Mouse (Mus musculus) midbrain, embryonic 13.5 days (tissue): Measurements from ENCODE around the gene Smarcc1. TPM values are rescaled to one million over a fixed set of nuclear protein-coding genes. Genes with fewer than 3 reads are reported as not detected.

Experiments used
- ATAC-seq: fragments of 200-750 bp; cut with Nextera tagmentation; 2 replicates; pipeline ENCODE4 v1.8.0; 2017; ENCODE audit warnings: mild to moderate bottlenecking, moderate TSS enrichment, moderate library complexity
- H3K27ac ChIP-seq: fragments of 300-500 bp; sonication (generic); 2 replicates; pipeline ENCODE4 v1.5.1; 2015; ENCODE audit warnings: inconsistent platforms, mild to moderate bottlenecking, moderate library complexity
- H3K27me3 ChIP-seq: fragments of 300-500 bp; sonication (generic); 2 replicates; pipeline ENCODE4 v1.6.1; 2015; ENCODE audit warnings: mild to moderate bottlenecking, inconsistent platforms
- H3K36me3 ChIP-seq: fragments of 300-500 bp; sonication (generic); 2 replicates; pipeline ENCODE4 v1.6.1; 2015; ENCODE audit warnings: mild to moderate bottlenecking, inconsistent platforms
- H3K4me1 ChIP-seq: fragments of 300-500 bp; sonication (generic); replicated peaks from 2 replicates; pipeline ENCODE4 v1.6.1; 2015; ENCODE audit warnings: inconsistent platforms
- H3K4me2 ChIP-seq: fragments of 300-500 bp; sonication (generic); replicated peaks from 2 replicates; pipeline ENCODE4 v1.6.1; 2015; ENCODE audit warnings: moderate library complexity, mild to moderate bottlenecking, inconsistent platforms
- H3K4me3 ChIP-seq: fragments of 300-500 bp; sonication (generic); replicated peaks from 2 replicates; pipeline ENCODE4 v1.5.1; 2015; ENCODE audit warnings: mild to moderate bottlenecking, inconsistent platforms
- H3K9ac ChIP-seq: fragments of 300-500 bp; sonication (generic); replicated peaks from 2 replicates; pipeline ENCODE4 v1.6.1; 2015; ENCODE audit warnings: mild to moderate bottlenecking, inconsistent platforms
- H3K9me3 ChIP-seq: fragments of 300-500 bp; sonication (generic); 2 replicates; pipeline ENCODE4 v1.6.1; 2016; ENCODE audit warnings: mild to moderate bottlenecking, inconsistent platforms
- WGBS: fragments of 180-500 bp; shearing (Covaris S2); methylation state at CpG from one replicate; pipeline ENCODE4 v1.1.7; 2015; 5-methylcytosine and 5-hydroxymethylcytosine counted together
- polyA plus RNA-seq: library from polyadenylated mRNA; unstranded; fragments of >200 nt; fragmentation: Nextera tagmentation; extraction: Ambion mirVana; gene quantifications from 2 replicates; pipeline ENCODE4 v1.2.1, GENCODE M21; 2015

Smarcc1 gene
- polyA plus RNA-seq, 1 experiment from 2014 or later, result 167 TPM

- Histone ChIP-seq H3K4me2 (no peak overlapping the region), H3K9me3 (no peaks in the 10 kb centered on the region), H3K4me3 (no peak overlapping the region), H3K9ac (no peak overlapping the region), H3K27me3 (no peaks in the 10 kb centered on the region), H3K4me1 (peaks cover 16% of the 10 kb centered on the region), H3K36me3 (peaks cover 79% of the 10 kb centered on the region), H3K27ac (no peak overlapping the region)
- ATAC-seq, result no peak
- 83% methylated on average over 3 of the region's 3 CpGs for WGBS
Measured at GRCm38 (mm10) chr9:110208967-110209366, 91.5 kb downstream of the Smarcc1 start.

- no peak overlapping the region for H3K4me2 ChIP-seq
- no peaks in the 10 kb centered on the region for H3K4me1 ChIP-seq
- no peak overlapping the region for H3K9ac ChIP-seq
- no peaks in the 10 kb centered on the region for H3K27me3 ChIP-seq
- WGBS, result 96% methylated on average over 4 of the region's 4 CpGs
- no peaks in the 10 kb centered on the region for H3K9me3 ChIP-seq
- H3K36me3 ChIP-seq, result peaks cover 74% of the 10 kb centered on the region
- H3K27ac ChIP-seq, result no peak overlapping the region
- no peak overlapping the region for H3K4me3 ChIP-seq
- ATAC-seq, result no peak
Measured at GRCm38 (mm10) chr9:110224273-110224672, 106.8 kb downstream of the Smarcc1 start.

GRCm38 (mm10) chr9:110226191-110226590, 108.7 kb downstream of the Smarcc1 start:
- 96% methylated on average over 4 of the region's 4 CpGs for WGBS
- no peak for ATAC-seq
- H3K4me1 ChIP-seq, result no peaks in the 10 kb centered on the region
- H3K4me2 ChIP-seq, result no peak overlapping the region
- H3K27me3 ChIP-seq, result no peaks in the 10 kb centered on the region
- peaks cover 80% of the 10 kb centered on the region for H3K36me3 ChIP-seq
- H3K27ac ChIP-seq, result no peak overlapping the region
- H3K9ac ChIP-seq, result no peak overlapping the region
- H3K9me3 ChIP-seq, result no peaks in the 10 kb centered on the region
- H3K4me3 ChIP-seq, result no peak overlapping the region

GRCm38 (mm10) chr9:110228671-110229070, 111.2 kb downstream of the Smarcc1 start:
- no peak for ATAC-seq
- H3K36me3 ChIP-seq, result peaks cover 83% of the 10 kb centered on the region
- no peaks in the 10 kb centered on the region for H3K27me3 ChIP-seq
- H3K27ac ChIP-seq, result no peak overlapping the region
- H3K9me3 ChIP-seq, result no peaks in the 10 kb centered on the region
- no peak overlapping the region for H3K9ac ChIP-seq
- no peak overlapping the region for H3K4me3 ChIP-seq
- H3K4me1 ChIP-seq, result no peaks in the 10 kb centered on the region
- no peak overlapping the region for H3K4me2 ChIP-seq
- WGBS, result 93% methylated on average over 6 of the region's 6 CpGs

GRCm38 (mm10) chr9:110229112-110229511, 111.6 kb downstream of the Smarcc1 start:
- no peak overlapping the region for H3K9ac ChIP-seq
- no peak for ATAC-seq
- H3K27me3 ChIP-seq, result no peaks in the 10 kb centered on the region
- WGBS, result 100% methylated on average over 1 of the region's 1 CpGs
- peaks cover 83% of the 10 kb centered on the region for H3K36me3 ChIP-seq
- H3K4me1 ChIP-seq, result no peaks in the 10 kb centered on the region
- H3K4me2 ChIP-seq, result no peak overlapping the region
- 0 out of 2 replicates have a peak overlapping the region, but pooled peaks have one; percentile 7 for H3K27ac ChIP-seq
- H3K4me3 ChIP-seq, result no peak overlapping the region
- H3K9me3 ChIP-seq, result no peaks in the 10 kb centered on the region

GRCm38 (mm10) chr9:110229566-110230248, 112.2 kb downstream of the Smarcc1 start:
- no peaks in the 10 kb centered on the region for H3K9me3 ChIP-seq
- H3K27me3 ChIP-seq, result no peaks in the 10 kb centered on the region
- no peak overlapping the region for H3K4me2 ChIP-seq
- no peak overlapping the region for H3K9ac ChIP-seq
- H3K27ac ChIP-seq, result peak overlapping the region; percentile 19; the same call in 1 of the 2 replicates
- H3K4me3 ChIP-seq, result no peak overlapping the region
- WGBS, result 83% methylated on average over 10 of the region's 10 CpGs
- ATAC-seq, result no peak
- H3K4me1 ChIP-seq, result no peaks in the 10 kb centered on the region
- H3K36me3 ChIP-seq, result peaks cover 84% of the 10 kb centered on the region

GRCm38 (mm10) chr9:110230395-110231071, 113.0 kb downstream of the Smarcc1 start:
- ATAC-seq, result no peak
- H3K27ac ChIP-seq, result no peak overlapping the region
- H3K4me3 ChIP-seq, result no peak overlapping the region
- no peaks in the 10 kb centered on the region for H3K9me3 ChIP-seq
- no peak overlapping the region for H3K4me2 ChIP-seq
- no peaks in the 10 kb centered on the region for H3K4me1 ChIP-seq
- 90% methylated on average over 16 of the region's 16 CpGs for whole genome bisulfite sequencing
- no peak overlapping the region for H3K9ac ChIP-seq
- H3K36me3 ChIP-seq, result peaks cover 86% of the 10 kb centered on the region
- H3K27me3 ChIP-seq, result no peaks in the 10 kb centered on the region

GRCm38 (mm10) chr9:110234962-110235361, 117.5 kb downstream of the Smarcc1 start:
- H3K9ac ChIP-seq, result no peak overlapping the region
- H3K4me3 ChIP-seq, result no peak overlapping the region
- WGBS, result 94% methylated on average over 6 of the region's 6 CpGs
- no peak overlapping the region for H3K4me2 ChIP-seq
- H3K27me3 ChIP-seq, result no peaks in the 10 kb centered on the region
- H3K4me1 ChIP-seq, result no peaks in the 10 kb centered on the region
- ATAC-seq, result no peak
- H3K27ac ChIP-seq, result no peak overlapping the region
- H3K36me3 ChIP-seq, result peaks cover 89% of the 10 kb centered on the region
- H3K9me3 ChIP-seq, result no peaks in the 10 kb centered on the region

GRCm38 (mm10) chr9:110243221-110243833, 125.8 kb downstream of the Smarcc1 start, which contains the start of gene Cspg5:
Gene Cspg5 (plus strand): TSS chr9:110243783.
- ATAC-seq, result no peak
- WGBS, result 88% methylated on average over 7 of the region's 7 CpGs
- no peaks in the 10 kb centered on the region for H3K9me3 ChIP-seq
- H3K4me2 ChIP-seq, result peak within 1 kb of the TSS; percentile 99
- peak within 1 kb of the TSS; percentile 79 for H3K4me3 ChIP-seq
- 0 out of 2 replicates have a peak, but pooled peaks cover 4% of the 10 kb centered on the region for H3K27me3 ChIP-seq
- peak within 1 kb of the TSS; percentile 92 for H3K27ac ChIP-seq
- peaks cover 36% of the 10 kb centered on the region for H3K4me1 ChIP-seq
- peak within 1 kb of the TSS; percentile 93 for H3K9ac ChIP-seq
- H3K36me3 ChIP-seq, result peaks cover 31% of the 10 kb centered on the region

GRCm38 (mm10) chr9:110244567-110244888, 127.0 kb downstream of the Smarcc1 start:
- Histone ChIP-seq H3K4me1 (peaks cover 48% of the 10 kb centered on the region), H3K36me3 (peaks cover 22% of the 10 kb centered on the region), H3K27ac (peak overlapping the region; percentile 92), H3K27me3 (0 out of 2 replicates have a peak, but pooled peaks cover 4% of the 10 kb centered on the region), H3K4me3 (peak overlapping the region; percentile 79), H3K9me3 (no peaks in the 10 kb centered on the region), H3K9ac (peak overlapping the region; percentile 93), H3K4me2 (peak overlapping the region; percentile 99)
- 20% methylated on average over 7 of the region's 7 CpGs for WGBS
- 0 out of 2 replicates have a peak, but pooled peaks have one; percentile 0 for ATAC-seq

GRCm38 (mm10) chr9:110244889-110245589, 127.5 kb downstream of the Smarcc1 start:
- no peaks in the 10 kb centered on the region for H3K9me3 ChIP-seq
- 1% methylated on average over 74 of the region's 93 CpGs for WGBS
- H3K27ac ChIP-seq, result peak overlapping the region; percentile 92
- H3K9ac ChIP-seq, result peak overlapping the region; percentile 93
- ATAC-seq, result peak; percentile 59
- peak overlapping the region; percentile 99 for H3K4me2 ChIP-seq
- H3K4me3 ChIP-seq, result peak overlapping the region; percentile 79
- H3K36me3 ChIP-seq, result peaks cover 20% of the 10 kb centered on the region
- peaks cover 53% of the 10 kb centered on the region for H3K4me1 ChIP-seq
- H3K27me3 ChIP-seq, result 0 out of 2 replicates have a peak, but pooled peaks cover 4% of the 10 kb centered on the region
